Mouse (Mus musculus): Measurements from ENCODE around the gene Tmod2.

- no peak for TF ChIP-seq CTCF (IDR thresholded peaks at IDR 0.05; ENCODE audit: borderline replicate concordance, insufficient read depth, low read length)
- no peak for TF ChIP-seq POLR2A (IDR thresholded peaks at IDR 0.05; ENCODE audit: low read depth, low read length)
These were observed 76.6 kb downstream of the Tmod2 start for GRCm38 (mm10) chr9:75534431-75534962.
